Mouse (Mus musculus) C2C12 (cell line): Measurements from ENCODE around the gene Aicda.

Experiments
- CEBPB ChIP-seq: IDR thresholded peaks from one replicate; pipeline ENCODE4 v1.6.1; 2011; ENCODE audit warnings: low read depth, mild to moderate bottlenecking, control low read depth, moderate library complexity
- CTCF ChIP-seq: IDR thresholded peaks from one replicate; pipeline ENCODE4 v1.5.1; 2011; ENCODE audit not compliant: control insufficient read depth, insufficient read depth, insufficient read length
- MAX ChIP-seq: IDR thresholded peaks from one replicate; pipeline ENCODE4 v1.6.1; 2011; ENCODE audit warnings: mild to moderate bottlenecking, control low read depth
- MYOD1 ChIP-seq: IDR thresholded peaks from one replicate; pipeline ENCODE4 v1.6.1; 2011; ENCODE audit warnings: low read depth; ENCODE audit not compliant: control insufficient read depth, insufficient read length
- USF1 ChIP-seq: IDR thresholded peaks from one replicate; pipeline ENCODE4 v1.6.1; 2011; ENCODE audit warnings: low read depth, mild to moderate bottlenecking, control low read depth, moderate library complexity

DNA sequence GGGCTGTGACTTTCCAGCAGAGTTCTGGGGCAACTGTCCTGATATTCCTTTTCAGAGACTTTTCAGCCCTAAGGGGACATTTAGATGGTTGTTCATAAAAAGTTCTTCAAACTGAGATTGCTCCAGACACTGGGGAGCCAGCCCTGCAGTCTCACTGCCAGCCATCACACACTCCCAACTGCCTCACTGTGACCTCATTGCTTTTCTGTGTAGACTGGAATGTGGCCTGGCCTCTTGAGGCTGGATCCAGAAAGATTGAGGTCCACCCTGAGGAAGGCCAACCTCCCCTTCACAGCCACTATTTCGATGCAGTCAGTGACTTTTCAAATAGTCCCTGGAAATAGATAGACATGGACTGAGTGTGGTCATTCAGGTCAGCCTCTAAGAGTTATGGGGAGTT, 35.9 kb upstream of the Aicda start:
- TF ChIP-seq CTCF = no peak
- TF ChIP-seq MYOD1 = no peak
- no peak for TF ChIP-seq CEBPB
- TF ChIP-seq MAX = no peak
- TF ChIP-seq USF1 = no peak
